Mouse (Mus musculus) c-Kit-positive CD71-negative TER-119-negative erythroid progenitor cells, embryonic 14.5 days (primary cell): ENCODE measurements around the gene Tmem44.
"Not testable (repeated sequence)": the region's sequence is repeated elsewhere in the genome, so short reads cannot be mapped to it uniquely, and the experiment has no call there.

Experiments used
- DNase-seq: peaks from one replicate; pipeline ENCODE4 v3.0.0-alpha.2; 2013; ENCODE audit warnings: low read depth

Tmem44 gene

DNA sequence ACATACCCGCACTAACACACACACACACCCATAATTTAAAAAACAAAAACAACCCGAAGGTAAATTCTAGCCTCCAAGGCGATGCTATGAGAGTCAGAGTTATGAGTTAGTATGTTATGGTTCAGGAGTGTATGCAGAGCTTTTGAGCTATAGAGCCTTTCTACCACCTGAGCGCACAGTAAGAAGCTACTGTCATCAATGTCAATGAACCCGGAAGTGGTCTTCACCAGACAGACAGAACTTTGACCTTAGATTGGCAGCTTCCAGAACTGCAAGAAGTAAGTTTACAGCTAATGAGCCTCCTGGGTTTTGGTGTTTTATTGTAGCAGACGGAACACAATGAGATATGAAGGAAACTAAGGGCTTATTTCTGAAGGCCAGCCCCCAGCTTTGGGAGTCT lies 55.8 kb downstream of the Tmem44 start:
- no peak for DNase-seq

- DNase-seq = no peak
These were observed 58.9 kb downstream of the Tmem44 start for GRCm38 (mm10) chr16:30491742-30492141.

GRCm38 (mm10) chr16:30490791-30491190 lies 59.9 kb downstream of the Tmem44 start:
- no peak for DNase-seq

DNA sequence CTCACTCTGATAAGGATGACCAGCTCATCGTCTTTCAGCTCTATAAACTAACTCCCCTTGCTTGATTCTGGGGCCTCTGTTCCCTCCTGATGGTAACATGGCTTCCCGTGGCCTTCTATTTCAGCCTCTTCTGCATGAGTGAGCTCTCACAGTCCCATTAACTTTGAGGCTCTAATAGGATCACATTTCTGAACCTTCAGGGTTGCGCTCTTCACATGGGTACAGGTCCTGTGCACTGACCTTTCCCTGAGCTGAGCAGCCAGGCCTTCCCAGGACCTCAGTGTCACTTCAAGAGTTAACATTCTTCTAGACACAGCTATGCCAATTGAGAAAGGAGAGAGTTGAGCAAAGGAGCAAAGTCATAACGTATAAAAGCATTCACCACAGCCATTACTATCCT lies 60.3 kb downstream of the Tmem44 start:
- DNase-seq = no peak

GRCm38 (mm10) chr16:30489662-30490061 lies 61.0 kb downstream of the Tmem44 start:
- no peak for DNase-seq

DNA sequence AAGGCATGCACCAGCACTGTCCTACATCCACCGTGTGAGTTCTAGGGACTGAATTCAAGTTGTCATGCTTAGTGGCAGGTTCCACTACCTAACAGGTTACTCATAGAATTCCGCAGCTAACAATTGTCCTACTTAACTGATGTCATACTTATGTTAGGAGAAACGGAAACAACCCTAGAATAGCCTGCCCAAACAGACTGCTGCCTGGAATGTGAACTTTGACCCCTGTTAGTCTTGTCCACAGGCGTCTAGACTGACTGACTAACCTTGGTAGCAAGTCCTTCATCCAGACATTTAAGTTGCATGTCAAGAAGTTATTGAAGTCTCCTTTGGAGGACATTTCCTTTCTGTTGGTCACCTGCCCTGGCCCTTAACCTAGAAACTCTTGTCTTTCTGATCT lies 64.1 kb downstream of the Tmem44 start:
- no peak for DNase-seq

- DNase-seq = no peak
These were observed 72.9 kb downstream of the Tmem44 start for GRCm38 (mm10) chr16:30477791-30478190.

DNA sequence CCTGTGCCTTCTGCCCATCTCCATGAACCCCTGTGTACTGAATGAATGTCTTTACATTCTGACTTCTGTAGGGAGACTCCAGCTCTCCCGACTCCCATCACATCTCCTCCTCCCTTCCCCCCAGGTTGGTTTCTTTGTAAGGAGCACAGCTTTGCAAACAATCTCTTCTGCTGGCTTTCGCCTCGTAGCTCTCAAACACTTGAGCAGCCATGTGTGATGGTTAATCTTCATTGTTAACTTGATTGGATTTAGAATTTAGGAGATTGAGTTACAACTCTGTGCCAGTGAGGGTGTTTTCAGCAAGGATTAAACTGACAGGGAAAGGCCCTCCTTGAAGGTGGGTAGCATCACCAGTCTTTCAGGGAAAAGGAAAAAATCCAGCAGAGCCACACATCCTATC lies 73.6 kb downstream of the Tmem44 start:
- DNase-seq = no peak

DNA sequence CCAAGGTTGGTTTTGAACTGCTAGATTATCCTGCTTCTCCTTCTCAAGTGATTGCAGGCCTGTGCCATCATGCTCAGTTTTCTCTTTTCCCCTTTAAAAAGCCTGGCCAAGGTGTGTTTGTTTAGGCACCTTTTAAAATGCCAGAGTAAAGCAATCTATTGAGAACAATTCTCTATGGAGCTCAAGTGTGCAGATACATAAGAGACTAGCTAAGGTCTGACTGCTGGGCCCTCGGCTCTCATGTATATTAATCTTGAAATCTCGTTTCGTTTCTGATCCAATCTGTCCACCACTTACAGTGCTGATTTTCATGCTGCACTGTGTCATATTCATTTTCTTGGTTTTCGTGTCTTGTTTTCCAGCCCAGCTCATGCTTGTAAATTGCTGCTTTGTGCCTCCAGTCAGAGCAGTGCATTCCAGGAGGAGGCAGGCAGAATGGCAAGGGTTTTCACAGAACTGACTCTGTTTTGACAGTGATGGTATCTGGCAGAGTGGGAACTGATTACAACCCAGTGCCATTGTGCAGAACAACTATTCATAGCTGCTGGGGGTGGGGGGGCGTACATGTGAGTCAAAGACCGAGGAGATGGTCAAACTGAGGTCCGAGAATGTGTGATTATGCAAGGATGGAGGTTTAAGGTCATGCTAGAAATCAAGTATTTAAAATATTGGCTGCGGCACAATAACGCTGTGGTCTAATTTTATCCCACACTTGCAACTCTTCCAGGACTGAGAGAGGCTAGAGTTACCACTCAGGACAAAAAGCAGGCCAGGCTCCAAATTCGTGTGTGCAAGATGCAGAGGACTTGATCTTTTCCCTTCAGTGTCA lies 74.8 kb downstream of the Tmem44 start:
- no peak for DNase-seq

DNA sequence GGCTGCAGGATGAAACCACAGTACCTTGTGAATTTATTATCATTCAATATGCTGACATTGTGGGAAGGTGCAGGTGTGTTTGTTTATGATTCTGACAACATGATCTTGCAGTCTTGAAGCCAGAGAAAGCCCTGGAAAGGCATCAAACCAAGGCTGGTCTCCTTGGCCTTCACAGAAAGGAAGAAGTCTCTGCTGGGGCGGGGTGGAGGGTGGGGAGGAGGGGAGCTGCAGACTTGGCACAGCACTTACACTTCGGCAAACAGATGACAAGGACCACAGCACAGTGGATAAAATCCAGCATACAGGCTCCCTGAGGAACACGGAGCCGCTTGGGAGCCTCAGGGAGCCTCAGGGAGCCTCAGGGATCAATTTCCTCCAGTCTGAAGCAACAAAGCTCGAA lies 78.2 kb downstream of the Tmem44 start:
- no peak for DNase-seq

DNA sequence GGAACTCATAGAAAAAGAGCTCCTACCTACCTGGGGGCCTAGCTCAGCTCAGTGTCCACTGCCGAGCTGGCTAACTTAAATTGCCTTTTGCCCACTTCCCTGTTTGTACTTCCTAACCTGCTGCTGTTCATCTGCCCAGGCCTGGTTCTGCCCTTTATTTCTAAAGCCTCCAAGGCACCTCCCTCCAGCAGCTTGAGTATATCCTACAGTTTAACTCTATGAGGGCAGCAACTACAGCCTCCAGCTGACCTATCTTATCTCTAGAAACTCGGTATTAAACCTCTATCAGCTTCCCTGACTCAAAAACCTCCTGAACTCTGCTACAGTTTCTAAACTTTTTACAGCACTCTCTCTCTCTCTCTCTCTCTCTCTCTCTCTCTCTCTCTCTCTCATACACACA lies 78.7 kb downstream of the Tmem44 start:
- no peak for DNase-seq

DNA sequence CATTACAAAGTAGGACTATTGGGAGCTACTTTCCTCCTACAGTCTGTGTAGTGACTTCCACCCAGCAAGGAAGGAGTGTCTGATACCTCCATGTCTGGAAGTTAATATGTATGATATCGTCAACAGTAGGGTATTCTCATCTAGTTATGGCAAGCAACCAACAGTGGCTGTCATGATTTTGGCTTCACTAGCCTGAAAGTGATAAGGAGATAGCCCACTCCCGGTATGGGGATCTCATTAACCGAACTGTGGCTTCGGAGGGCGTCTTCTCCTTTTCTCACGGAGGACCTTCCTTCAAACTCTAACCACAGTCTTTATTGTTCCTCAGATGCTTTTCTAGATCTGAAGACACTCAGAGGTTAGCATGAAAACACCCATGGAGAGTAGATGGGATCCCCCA lies 81.7 kb downstream of the Tmem44 start:
- no peak for DNase-seq

DNA sequence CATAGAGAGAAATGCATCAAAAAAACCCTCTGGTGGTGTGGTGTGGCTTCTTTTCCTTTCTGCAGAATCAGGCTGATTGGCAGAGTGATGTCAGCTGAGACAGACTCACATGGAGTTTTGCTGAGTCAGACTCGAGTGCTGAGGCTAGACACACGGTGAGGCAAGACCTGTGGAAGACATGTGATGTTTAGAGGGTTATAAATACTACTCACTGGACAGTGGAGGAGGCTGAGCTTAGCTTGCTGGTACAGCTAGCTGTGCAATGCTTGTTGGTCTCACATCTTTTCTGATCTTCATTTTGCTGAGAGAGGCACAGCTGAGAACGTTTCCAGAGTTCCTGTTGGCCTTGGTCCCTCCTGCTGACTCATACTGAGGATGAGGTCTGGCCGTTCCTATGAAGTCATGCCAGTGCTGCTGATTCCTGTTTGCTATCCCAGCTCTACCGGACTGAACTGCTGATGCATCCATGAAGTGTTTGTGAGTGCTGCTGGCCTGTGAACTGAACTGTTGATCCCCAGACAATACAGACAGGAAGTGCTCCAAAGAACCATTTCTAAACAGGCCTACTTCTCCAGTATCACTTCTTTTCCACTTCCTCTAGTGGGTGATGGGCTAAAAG lies 84.9 kb downstream of the Tmem44 start:
- DNase-seq = no peak

DNA sequence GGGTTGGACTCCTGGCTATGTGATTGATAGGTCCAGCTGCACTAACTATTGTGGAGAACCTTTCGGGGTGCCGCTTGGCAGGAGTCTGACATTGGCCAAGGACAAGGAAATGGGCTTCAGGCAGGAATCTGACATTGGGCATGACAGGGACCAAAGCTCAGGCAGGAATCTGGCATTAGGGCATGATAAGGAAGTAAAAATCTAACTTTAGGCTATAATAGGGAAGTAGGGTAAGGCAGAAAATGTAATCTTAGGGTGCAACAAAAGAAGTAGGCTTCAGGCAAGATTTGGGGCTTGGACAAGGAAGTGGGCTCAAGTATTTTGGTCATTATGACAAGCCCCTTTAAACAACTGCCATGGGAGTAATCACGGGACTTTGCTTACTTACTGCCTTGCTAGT lies 85.9 kb downstream of the Tmem44 start:
- DNase-seq = not testable (repeated sequence)
